Mouse (Mus musculus) cerebellum, adult 9-11 months (tissue): ENCODE results near the gene Ms4a6c.
"Not testable (repeated sequence)": the region's sequence is repeated elsewhere in the genome, so short reads cannot be mapped to it uniquely, and the experiment has no call there.

Experiments used
- DNase-seq: peaks from one replicate; pipeline ENCODE4 v3.0.0; 2022

Ms4a6c gene

GRCm38 (mm10) chr19:11469215-11469614 lies at the start of gene Ms4a6c:
Ms4a6c (plus strand) TSS chr19:11469366.
- DNase-seq: not testable (repeated sequence)

GRCm38 (mm10) chr19:11431209-11431608 lies 38.0 kb upstream of the Ms4a6c start:
- not testable (repeated sequence) for DNase-seq

DNA sequence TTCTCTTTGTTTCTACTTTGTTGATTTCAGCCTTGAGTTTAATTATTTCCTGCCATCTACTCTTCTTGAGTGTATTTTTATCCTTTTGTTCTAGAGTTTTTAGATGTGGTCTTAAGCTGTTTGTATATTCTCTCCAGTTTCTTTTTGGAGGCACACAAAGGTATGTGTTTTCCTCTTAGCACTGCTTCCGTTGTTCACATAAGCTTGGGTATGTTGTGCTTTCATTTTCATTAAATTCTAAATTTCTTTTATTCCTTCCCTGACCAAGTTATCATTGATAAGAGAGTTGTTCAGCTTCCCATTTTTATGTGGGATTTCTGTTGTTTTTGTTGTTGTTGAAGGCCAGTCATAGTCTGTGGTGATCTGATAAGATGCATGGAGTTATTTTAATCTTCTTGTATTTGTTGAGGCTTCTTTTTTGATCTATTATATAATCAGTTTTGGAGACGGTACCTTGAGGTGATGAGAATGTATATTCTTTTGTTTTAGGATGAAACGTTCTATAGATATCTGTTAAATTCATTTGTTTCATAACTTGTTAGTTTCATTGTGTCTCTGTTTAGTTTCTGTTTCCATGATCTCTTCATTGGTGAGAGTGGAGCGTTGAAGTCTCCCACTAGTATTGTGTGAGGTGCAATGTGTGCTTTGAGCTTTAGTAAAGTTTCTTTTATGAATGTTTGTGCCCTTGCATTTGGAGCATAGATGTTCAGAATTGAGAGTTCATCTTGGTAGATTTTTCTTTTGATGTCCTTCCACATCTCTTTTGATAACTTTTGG lies 33.9 kb upstream of the Ms4a6c start:
- DNase-seq: no peak

GRCm38 (mm10) chr19:11443338-11443737 lies 25.8 kb upstream of the Ms4a6c start, which contains the start of gene Ms4a4b:
Ms4a4b (plus strand) TSS chr19:11443553.
- no peak for DNase-seq

DNA sequence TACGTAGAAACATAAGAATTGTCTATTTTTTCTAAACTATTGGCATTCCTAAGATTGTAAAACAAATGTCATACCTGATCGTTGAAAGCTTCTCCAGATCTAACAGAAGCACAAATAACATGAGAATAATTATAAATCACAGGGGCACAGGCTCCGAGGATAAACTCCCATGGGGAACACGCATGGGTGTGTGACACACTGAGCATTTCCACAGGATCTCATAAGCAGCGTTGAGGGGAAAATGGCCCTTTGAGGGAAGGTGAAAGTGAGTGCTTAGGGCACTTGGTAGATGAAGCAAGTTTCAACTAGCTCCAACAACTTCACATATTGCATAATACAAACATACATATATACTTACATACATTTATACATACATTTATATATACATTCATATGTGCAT lies 25.2 kb upstream of the Ms4a6c start:
- no peak for DNase-seq

- no peak for DNase-seq
Observed at GRCm38 (mm10) chr19:11447238-11447637, 21.9 kb upstream of the Ms4a6c start.

DNA sequence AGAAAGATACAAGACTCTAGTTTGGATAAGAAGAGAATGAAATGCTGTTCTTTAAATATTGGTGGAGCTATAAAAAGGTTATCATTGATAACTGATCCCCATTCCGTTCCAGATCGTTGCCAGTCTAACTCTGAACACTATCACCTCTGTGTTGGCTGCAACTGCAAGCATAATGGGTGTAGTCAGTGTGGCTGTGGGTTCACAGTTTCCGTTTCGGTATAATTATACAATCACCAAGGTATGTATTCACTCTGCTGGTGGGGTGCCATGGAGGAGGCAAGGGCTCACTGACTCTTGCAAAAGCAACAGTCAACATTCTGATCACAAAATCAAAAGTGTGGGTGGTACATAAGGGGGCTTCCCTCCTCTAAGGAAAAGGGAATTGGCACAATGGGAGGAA lies 10.1 kb upstream of the Ms4a6c start:
- DNase-seq: not testable (repeated sequence)

- not testable (repeated sequence) for DNase-seq
Observed at GRCm38 (mm10) chr19:11464795-11465194, 4.4 kb upstream of the Ms4a6c start.

DNA sequence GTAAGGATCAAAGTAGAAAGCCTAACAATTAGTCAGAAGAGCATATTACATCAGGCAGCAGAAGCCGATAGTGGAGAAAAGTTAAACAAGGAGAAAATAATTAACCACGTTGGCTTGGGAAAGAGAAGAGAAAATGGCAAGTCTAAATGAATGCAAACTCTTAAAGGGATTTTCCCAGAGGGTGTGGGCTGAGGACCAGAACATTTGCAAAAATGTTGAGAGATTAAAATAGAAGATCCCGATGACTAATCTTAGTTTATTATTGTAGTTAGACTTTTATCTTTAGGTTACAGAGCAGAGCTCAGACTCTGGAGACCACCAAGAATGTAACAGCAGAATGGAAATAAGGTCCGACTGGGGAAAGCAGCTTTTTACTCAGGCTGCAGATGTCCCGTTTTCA lies 2.7 kb upstream of the Ms4a6c start:
- no peak for DNase-seq

- DNase-seq: not testable (repeated sequence)
Observed at GRCm38 (mm10) chr19:11468361-11468760, 805 bp upstream of the Ms4a6c start.

DNA sequence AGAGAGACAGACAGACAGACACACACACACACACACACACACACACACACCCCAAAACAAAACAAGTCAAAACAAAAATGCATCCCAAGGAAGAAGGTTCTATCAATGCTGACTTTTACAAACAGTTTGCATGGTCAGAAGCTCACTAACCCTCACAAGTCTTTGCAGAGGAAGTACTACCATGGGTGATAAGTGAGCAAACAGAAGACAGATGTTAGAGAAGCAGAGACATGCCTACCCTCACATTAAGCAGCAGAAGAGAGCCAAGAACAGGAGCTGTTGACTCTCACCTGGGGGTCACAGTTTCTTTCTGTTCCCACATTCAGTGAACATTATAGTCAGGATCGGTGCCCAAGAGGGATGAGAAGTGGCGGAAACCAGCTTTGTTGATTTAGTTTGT lies 10.5 kb downstream of the Ms4a6c start:
- DNase-seq: no peak

GRCm38 (mm10) chr19:11482684-11483083 lies 13.5 kb downstream of the Ms4a6c start:
- no peak for DNase-seq

- DNase-seq: no peak
Observed at GRCm38 (mm10) chr19:11483941-11484340, 14.8 kb downstream of the Ms4a6c start.

DNA sequence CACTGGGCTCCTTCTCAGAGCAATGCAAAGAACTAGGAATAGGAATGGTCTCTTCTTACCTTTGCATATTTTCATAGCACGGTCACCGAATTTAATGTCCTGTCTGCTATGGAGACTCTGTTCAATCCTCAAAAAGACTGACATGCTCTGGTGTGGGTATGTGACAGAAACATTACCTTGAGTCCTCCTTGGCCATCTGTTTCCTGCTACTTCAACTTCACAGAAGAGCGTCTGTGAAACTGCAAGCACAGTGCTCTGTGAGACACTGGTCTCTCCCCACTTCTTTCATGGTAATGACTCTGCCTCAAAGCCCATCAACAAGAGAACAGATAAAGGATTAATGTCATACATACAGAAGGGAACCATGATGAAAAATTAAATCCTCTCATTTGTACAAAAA lies 15.2 kb downstream of the Ms4a6c start:
- DNase-seq: no peak

- DNase-seq: no peak
Observed at GRCm38 (mm10) chr19:11485266-11485665, 16.1 kb downstream of the Ms4a6c start.

- no peak for DNase-seq
Observed at GRCm38 (mm10) chr19:11485746-11486145, 16.6 kb downstream of the Ms4a6c start, which contains the start of gene Gm8369. Gm8369 (plus strand) TSS chr19:11485938.

DNA sequence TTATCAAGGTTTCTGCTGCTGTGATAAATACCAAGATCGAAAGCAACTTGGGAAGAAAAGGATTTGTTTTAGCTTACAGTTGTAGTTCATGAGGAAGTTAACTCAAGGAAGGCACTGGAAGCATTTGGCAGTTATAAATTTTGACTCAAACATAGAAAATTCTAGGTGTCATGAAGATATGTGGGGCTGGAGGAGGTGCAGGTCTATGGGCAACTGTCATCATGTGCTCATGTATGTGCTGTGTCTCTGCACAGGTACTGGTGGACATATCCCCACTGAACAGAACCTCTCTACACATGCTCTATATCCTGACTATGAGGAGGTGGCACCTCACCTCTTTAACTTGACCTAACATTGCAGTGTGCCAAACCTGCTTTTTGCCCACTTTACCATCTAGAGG lies 17.4 kb downstream of the Ms4a6c start:
- DNase-seq: no peak

DNA sequence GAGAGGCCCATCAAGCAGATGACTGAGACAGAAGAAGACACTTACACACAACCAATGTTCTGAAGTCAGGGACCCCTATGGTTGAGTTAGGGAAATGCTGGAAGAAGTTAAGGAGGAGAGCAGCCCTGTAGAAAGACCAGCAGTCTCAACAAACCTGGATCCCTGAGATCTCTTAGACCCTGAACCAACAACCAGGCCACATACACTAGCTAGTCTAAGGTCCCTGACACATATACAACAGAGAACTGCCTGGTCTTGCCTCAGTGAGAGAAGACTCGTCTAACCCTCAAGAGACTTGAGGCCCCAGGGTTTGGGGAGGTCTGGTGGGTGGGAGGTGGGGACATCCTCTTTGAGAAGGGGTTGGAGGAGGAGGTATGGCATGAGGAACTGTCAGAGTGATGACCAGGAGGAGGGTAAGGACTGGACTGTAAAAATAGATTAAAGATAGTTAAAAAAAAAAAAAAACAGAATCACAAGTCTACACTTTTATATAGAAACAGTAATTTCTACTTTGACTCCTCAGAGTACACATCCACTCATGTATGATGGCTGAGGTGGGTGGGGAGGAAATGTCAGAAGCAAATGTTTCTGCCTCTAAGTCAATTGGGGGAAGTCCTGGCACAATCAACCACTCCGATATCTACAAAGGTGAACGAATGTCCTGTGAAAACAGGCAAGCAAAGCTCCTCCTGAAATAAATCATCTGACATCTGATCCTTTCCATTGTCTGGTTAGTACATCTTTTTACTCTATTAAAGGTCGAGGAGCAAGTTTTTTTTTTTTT lies 22.4 kb downstream of the Ms4a6c start:
- no peak for DNase-seq

- DNase-seq: no peak
Observed at GRCm38 (mm10) chr19:11492671-11493070, 23.5 kb downstream of the Ms4a6c start.

- no peak for DNase-seq
Observed at GRCm38 (mm10) chr19:11494519-11494918, 25.4 kb downstream of the Ms4a6c start.

GRCm38 (mm10) chr19:11496361-11496760 lies 27.2 kb downstream of the Ms4a6c start:
- no peak for DNase-seq

DNA sequence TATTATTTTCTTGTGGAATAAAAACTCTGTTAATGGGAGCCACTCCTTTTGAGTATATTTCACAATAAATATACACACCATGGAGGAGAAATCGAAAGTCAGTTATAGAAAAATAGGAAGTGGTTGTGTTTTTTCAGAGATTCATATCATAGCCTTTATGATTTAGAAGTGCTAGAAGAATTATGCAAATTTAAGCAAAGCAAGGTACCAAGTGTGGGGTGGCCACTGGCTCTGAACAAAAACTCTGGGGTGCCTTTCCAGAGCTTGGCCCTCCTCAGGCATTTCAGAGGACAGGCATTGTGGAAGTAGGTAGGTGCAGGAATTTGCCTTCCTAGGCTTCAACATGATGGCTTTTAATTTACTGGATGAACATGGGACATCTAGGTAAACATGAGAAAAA lies 28.1 kb downstream of the Ms4a6c start:
- not testable (repeated sequence) for DNase-seq

GRCm38 (mm10) chr19:11500796-11501195 lies 31.6 kb downstream of the Ms4a6c start:
- DNase-seq: no peak

DNA sequence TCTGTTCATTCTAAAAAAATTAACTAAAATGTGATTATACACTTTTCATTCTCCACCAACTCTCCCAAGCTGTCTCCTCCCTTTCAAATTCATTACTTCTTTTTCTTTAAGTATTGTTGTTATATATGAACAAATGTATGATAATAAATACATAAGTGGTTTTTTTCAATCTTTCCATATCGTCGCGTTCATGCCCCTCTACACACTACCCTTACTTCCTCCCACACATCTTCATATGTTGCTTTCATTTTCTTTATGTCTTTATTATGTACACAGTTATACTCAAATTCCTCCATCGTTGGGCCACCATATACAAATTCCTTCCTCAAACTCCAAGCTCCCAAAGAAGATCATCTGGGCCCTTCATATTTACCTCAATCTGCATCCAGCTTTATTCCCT lies 32.2 kb downstream of the Ms4a6c start:
- no peak for DNase-seq
